Mouse (Mus musculus) ZHBTc4 (cell line): ENCODE data around the gene Pga5.

Source experiments
- DNase-seq: peaks from one replicate; pipeline ENCODE4 v3.0.0-alpha.2; 2011; ENCODE audit warnings: low read depth, low spot score

Pga5 gene

GRCm38 (mm10) chr19:10702125-10702524, 24.3 kb upstream of the Pga5 start:
- DNase-seq = no peak

GRCm38 (mm10) chr19:10701013-10701726, 23.3 kb upstream of the Pga5 start:
- no peak for DNase-seq

GRCm38 (mm10) chr19:10699851-10700250, 22.0 kb upstream of the Pga5 start:
- DNase-seq = no peak

- DNase-seq = peak; percentile 50
Measured at GRCm38 (mm10) chr19:10698131-10698991, 20.5 kb upstream of the Pga5 start.

- no peak for DNase-seq
Measured at GRCm38 (mm10) chr19:10695801-10696200, 17.9 kb upstream of the Pga5 start.

GRCm38 (mm10) chr19:10693926-10694682, 16.2 kb upstream of the Pga5 start:
- no peak for DNase-seq

GRCm38 (mm10) chr19:10692361-10692760, 14.5 kb upstream of the Pga5 start:
- DNase-seq = no peak

- DNase-seq = no peak
Measured at GRCm38 (mm10) chr19:10691660-10692059, 13.8 kb upstream of the Pga5 start.

- no peak for DNase-seq
Measured at GRCm38 (mm10) chr19:10691121-10691520, 13.2 kb upstream of the Pga5 start.

- DNase-seq = no peak
Measured at GRCm38 (mm10) chr19:10690336-10690735, 12.5 kb upstream of the Pga5 start.

- no peak for DNase-seq
Measured at GRCm38 (mm10) chr19:10689470-10690166, 11.7 kb upstream of the Pga5 start.

GRCm38 (mm10) chr19:10688537-10689352, 10.9 kb upstream of the Pga5 start, which contains the start of gene Vps37c:
TSS of gene Vps37c (plus strand) at chr19:10688735.
- peak; percentile 95 for DNase-seq

- DNase-seq = no peak
Measured at GRCm38 (mm10) chr19:10685727-10686126, 7.9 kb upstream of the Pga5 start.

- no peak for DNase-seq
Measured at GRCm38 (mm10) chr19:10685081-10685480, 7.2 kb upstream of the Pga5 start.

GRCm38 (mm10) chr19:10681571-10681970, 3.7 kb upstream of the Pga5 start:
- no peak for DNase-seq

- DNase-seq = no peak
Measured at GRCm38 (mm10) chr19:10678772-10679067, 849 bp upstream of the Pga5 start.

- peak; percentile 86 for DNase-seq
Measured at GRCm38 (mm10) chr19:10676656-10677055, 1.2 kb downstream of the Pga5 start.

GRCm38 (mm10) chr19:10673275-10673674, 4.6 kb downstream of the Pga5 start:
- DNase-seq = no peak

- no peak for DNase-seq
Measured at GRCm38 (mm10) chr19:10671854-10672417, 5.9 kb downstream of the Pga5 start.

GRCm38 (mm10) chr19:10671319-10671718, 6.6 kb downstream of the Pga5 start:
- peak; percentile 27 for DNase-seq
